Mouse (Mus musculus) right cerebral cortex, adult 2 months (tissue): ENCODE measurements around the gene Numbl.
A peak's percentile ranks its signal among the peaks of the same experiment; 100 is the strongest.

Experiments
- DNase-seq, 2 experiments: peaks; one replicate each; pipeline ENCODE4 v3.0.0; 2021 to 2022; ENCODE audit warnings: low spot score in 2 of 2

Gene Numbl

GRCm38 (mm10) chr7:27251946-27252345 is 6.3 kb upstream of the Numbl start:
- no peak for DNase-seq

GRCm38 (mm10) chr7:27255721-27256120 is 2.5 kb upstream of the Numbl start:
- DNase-seq: no peak

GRCm38 (mm10) chr7:27257046-27257851 is 984 bp upstream of the Numbl start:
- peak; percentile 75 to 80 for DNase-seq

- DNase-seq: no peak
These were observed 405 bp upstream of the Numbl start for GRCm38 (mm10) chr7:27257852-27258204.

- DNase-seq: no peak
These were observed 1.1 kb downstream of the Numbl start for GRCm38 (mm10) chr7:27259271-27259721.

- peak; percentile 34 to 55 for DNase-seq
These were observed 1.5 kb downstream of the Numbl start for GRCm38 (mm10) chr7:27259771-27260170.

GRCm38 (mm10) chr7:27260856-27261255 is 2.6 kb downstream of the Numbl start:
- DNase-seq: peak; percentile 56 to 74

- peak in 1 of 2 experiments; percentile 48 for DNase-seq
These were observed 3.7 kb downstream of the Numbl start for GRCm38 (mm10) chr7:27261888-27262287.

- DNase-seq: peak in 1 of 2 experiments; percentile 34
These were observed 6.5 kb downstream of the Numbl start for GRCm38 (mm10) chr7:27264761-27265160.

GRCm38 (mm10) chr7:27266515-27267128 is 8.4 kb downstream of the Numbl start:
- peak; percentile 89 to 91 for DNase-seq

GRCm38 (mm10) chr7:27271423-27271822 is 13.2 kb downstream of the Numbl start:
- no peak for DNase-seq

GRCm38 (mm10) chr7:27273739-27274351 is 15.6 kb downstream of the Numbl start:
- DNase-seq: no peak

GRCm38 (mm10) chr7:27274916-27275315 is 16.7 kb downstream of the Numbl start:
- DNase-seq: no peak

GRCm38 (mm10) chr7:27276021-27276420 is 17.8 kb downstream of the Numbl start:
- no peak for DNase-seq

- no peak for DNase-seq
These were observed 19.0 kb downstream of the Numbl start for GRCm38 (mm10) chr7:27277191-27277590.

GRCm38 (mm10) chr7:27281717-27282116 is 23.5 kb downstream of the Numbl start:
- no peak for DNase-seq

GRCm38 (mm10) chr7:27282225-27282624 is 24.0 kb downstream of the Numbl start:
- no peak for DNase-seq

- no peak for DNase-seq
These were observed 26.8 kb downstream of the Numbl start for GRCm38 (mm10) chr7:27284865-27285697.

- peak in 1 of 2 experiments; percentile 69 for DNase-seq
These were observed 27.4 kb downstream of the Numbl start for GRCm38 (mm10) chr7:27285698-27286066.

- no peak for DNase-seq
These were observed 30.5 kb downstream of the Numbl start for GRCm38 (mm10) chr7:27288732-27289131.

- DNase-seq: no peak
These were observed 32.3 kb downstream of the Numbl start for GRCm38 (mm10) chr7:27290555-27290954.
